Mouse (Mus musculus) layer of hippocampus, adult 2 months (tissue): ENCODE measurements around the gene Chst8. TPM values are rescaled to one million over a fixed set of nuclear protein-coding genes. Genes with fewer than 3 reads are reported as not detected.

ENCODE experiments used
- DNase-seq, 2 experiments: peaks; one replicate each; pipeline ENCODE4 v3.0.0; 2022; ENCODE audit warnings: low spot score in 2 of 2
- H3K27ac ChIP-seq: fragments of 200-600 bp; 2 replicates; pipeline ENCODE4 v1.8.1; 2022
- H3K4me3 ChIP-seq: fragments of 200-600 bp; 2 replicates; pipeline ENCODE4 v1.8.1; 2022; ENCODE audit warnings: mild to moderate bottlenecking
- CTCF ChIP-seq: fragments of 200-600 bp; conservative IDR thresholded peaks from 2 replicates; pipeline ENCODE4 v1.8.1; 2022; ENCODE audit warnings: antibody characterized with exemption, mild to moderate bottlenecking, moderate library complexity
- long read RNA-seq, 2 experiments: library from polyadenylated mRNA; stranded (forward); transcript quantifications; one replicate each; pipeline ENCODE4 v2.0.0; 2021; ENCODE audit warnings: borderline mapping rate in 2 of 2
- total RNA-seq, 2 experiments: library from RNA; stranded (reverse); gene quantifications; 2 replicates each; pipeline ENCODE4 v1.2.3; 2021

Gene Chst8
- total RNA-seq, result 10 to 100 TPM; 25.7 to 39.9 TPM
- long read RNA-seq, experiment 1, transcript Chst8-201 (4 exons, 2,372 nt), result major isoform, 16 of 35 reads
- long read RNA-seq, experiment 1, partial matches to known transcripts, result 3 of 35 reads
- long read RNA-seq, experiment 1, other reads (novel, unspliced or antisense), result 16 of 35 reads
- long read RNA-seq, experiment 2, transcript Chst8-201 (4 exons, 2,372 nt), result major isoform, 14 of 34 reads
- long read RNA-seq, experiment 2, partial matches to known transcripts, result 1 of 34 reads
- long read RNA-seq, experiment 2, other reads (novel, unspliced or antisense), result 19 of 34 reads

DNA sequence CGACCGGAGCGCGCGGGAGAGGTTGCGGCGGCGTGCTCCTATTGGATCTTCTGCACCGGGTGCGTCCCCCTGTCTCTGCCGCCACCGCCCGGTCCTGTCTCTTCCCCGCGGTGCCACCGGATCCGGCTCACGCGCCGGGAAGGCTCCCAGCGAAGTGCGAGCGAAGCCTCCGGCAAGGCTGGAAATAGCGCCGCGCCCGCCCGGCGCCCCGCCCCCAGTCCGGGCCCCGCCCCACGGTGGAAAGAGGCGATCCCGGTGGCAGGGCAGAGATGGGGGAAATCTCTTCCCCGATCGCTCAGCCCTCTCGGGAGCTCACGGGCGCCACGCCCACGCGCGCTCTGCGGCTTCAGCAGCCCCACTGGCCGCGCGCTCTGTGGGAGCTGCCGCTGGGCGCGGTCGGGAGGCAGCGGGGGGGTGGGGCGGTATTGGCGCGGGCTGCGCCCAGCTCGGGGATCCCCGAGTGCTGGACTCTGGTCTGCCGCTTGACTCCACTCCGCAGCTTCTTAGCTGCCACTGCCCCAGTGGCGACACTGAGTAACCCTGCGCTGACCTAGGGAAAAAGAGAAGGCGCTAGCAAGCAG, at the start of gene Chst8:
Gene Chst8 (minus strand): TSS at position 181 of the 581 bp plus-strand sequence.
- peak; percentile 2 for TF ChIP-seq CTCF
- peak within 1 kb of the TSS; percentile 68; the same call in 1 of the 2 replicates for H3K27ac ChIP-seq
- peak within 1 kb of the TSS; percentile 64 for H3K4me3 ChIP-seq
- peak; percentile 67 to 73 for DNase-seq

DNA sequence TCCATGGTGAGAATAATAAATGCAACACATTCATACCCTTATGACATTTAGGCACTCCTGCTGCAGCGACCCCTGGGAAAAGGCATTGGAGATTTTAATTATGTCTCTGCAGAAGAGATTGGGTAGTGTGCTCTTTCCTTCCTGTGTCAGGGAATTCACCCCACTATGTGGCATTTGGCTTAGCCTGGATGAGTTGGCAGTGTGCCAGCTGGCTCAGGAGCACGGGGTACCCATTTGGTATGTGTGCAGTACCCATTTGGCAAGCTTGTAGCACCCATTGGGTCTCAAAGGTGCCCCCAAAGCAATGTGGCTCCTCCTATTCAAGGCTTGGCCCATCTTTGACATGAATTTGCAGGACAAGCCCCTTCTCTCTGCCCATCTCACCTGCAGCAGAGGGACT, 45.8 kb upstream of the Chst8 start:
- no peak for TF ChIP-seq CTCF
- no peak overlapping the region for H3K27ac ChIP-seq
- DNase-seq, result no peak
- no peak overlapping the region for H3K4me3 ChIP-seq

DNA sequence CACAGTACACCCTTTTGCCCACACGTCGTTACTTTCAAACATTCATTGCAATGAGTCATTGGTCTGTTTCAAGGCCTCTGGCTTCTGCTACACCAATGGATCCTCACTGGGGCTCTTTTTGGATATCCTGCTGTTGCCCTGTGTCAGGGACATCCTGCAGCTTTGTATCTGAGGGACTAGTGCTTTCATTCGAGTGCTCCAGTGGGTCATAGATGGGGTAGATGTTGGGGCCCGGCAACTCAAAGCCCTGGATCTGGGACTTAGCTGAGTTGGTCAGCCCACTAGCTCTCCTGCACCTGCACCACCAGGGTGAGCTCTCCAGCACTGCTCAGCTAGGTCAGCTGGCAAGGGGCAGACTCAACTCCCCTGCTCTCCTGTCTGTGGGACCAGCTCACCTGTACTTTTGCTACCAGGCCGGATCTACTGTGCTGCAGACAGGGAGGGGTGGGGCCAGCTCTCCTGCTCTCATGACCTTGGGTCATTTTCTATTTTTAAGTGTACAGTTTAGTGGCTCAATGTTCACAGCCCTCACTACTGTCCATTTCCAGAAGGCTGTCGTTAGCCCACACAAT, 42.4 kb upstream of the Chst8 start:
- TF ChIP-seq CTCF, result no peak
- H3K4me3 ChIP-seq, result no peak overlapping the region
- no peak overlapping the region for H3K27ac ChIP-seq
- no peak for DNase-seq

DNA sequence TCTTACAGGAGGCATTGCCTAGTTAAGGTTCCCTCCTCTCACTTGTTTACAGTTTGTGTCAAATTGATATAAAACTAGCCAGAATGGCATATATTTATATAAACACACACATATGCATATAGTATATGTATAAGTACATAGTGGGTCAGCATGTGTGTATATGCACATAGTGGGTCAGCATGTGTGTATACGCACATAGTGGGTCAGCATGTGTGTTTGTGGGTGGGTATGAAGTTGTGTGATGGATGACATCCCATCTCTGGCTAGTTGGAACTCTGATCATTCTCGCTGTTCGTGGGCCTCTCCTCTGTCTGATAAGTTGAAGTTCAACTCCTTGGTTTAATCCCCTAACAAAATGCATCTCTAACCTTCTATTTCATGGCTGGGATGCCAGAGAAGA, 40.9 kb upstream of the Chst8 start:
- Histone ChIP-seq H3K4me3 (no peak overlapping the region), H3K27ac (no peak overlapping the region)
- TF ChIP-seq CTCF, result no peak
- no peak for DNase-seq

DNA sequence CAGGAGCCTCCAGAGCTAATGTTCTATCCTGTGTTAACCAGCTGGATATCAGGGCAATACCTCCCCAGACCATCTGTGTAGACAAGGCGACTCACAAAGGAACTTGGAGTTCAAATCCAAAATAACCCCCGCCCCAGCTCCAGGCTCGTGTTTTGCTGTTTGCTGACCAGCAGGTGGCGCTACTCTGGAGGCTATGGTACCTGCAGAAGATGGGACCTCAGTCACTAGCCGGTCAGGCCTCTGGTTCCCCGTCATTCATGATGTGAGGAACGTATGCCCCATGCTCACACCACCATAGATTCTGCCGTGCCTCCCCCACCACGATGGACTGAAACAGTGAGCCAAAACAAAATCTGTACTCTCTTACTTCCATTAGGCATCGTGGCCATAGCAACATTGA, 37.1 kb upstream of the Chst8 start:
- DNase-seq, result no peak
- TF ChIP-seq CTCF, result peak; percentile 60
- H3K4me3 ChIP-seq, result no peak overlapping the region
- H3K27ac ChIP-seq, result no peak overlapping the region

DNA sequence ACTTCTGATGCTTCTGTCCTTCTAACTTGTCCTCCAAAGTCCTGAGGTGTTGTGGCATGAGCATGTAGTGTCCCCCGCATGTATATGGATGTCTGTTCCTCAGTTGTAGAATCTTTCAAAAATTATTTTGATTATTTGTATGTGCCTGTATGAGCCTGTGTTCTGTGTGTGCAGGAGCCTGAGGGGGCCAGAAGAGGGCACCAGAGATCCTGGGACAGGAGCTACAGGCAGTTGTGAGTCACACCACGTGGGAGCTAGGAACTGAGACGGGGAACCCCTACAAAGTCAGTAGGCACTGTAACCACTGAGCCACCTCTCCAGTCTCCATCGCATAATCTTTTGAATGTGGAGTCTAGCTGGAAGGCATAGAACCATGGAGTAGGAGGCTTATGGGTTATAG, 36.3 kb upstream of the Chst8 start:
- no peak for DNase-seq
- TF ChIP-seq CTCF, result peak; percentile 32; the same call in 1 of the 2 replicates
- H3K27ac ChIP-seq, result no peak overlapping the region
- no peak overlapping the region for H3K4me3 ChIP-seq

DNA sequence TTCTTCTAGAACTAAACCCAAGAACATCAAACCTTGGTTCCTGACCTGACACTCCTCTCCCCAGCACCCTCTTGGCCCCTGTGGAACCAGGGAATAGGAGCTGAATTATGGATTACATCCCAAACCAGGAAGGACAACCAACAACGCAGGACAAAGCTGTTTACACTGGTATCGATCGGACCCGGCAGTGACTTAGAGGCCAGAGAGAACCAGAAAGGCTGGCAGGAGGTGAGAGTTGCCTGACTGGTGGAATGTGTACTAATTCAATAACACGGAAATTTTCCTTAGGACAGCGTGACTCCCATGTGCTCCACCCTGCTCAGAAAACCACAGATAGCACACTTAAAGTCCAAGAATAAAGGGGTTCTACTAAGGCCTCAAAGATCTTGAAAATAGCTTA, 35.4 kb upstream of the Chst8 start:
- no peak for DNase-seq
- Histone ChIP-seq H3K4me3 (no peak overlapping the region), H3K27ac (no peak overlapping the region)
- no peak for TF ChIP-seq CTCF

DNA sequence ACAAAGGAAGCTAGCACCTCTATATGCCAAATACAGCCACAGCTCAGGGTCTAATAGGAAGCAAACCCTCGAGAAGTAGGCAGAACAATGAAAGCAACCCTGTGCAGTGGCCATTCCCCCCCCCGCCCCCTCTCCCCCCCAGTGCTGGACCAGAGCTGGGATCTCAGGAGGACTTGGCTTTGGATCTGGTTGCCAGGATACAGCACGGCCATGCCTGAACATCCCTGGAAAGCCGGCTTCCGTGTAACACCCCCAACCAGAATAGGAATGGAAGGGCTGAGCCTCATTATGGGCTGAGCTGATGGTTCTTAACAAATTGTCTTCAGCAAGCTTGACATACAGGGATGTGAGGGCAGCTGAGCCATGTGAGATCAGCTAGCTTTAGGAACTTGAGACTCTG, 34.9 kb upstream of the Chst8 start:
- no peak for TF ChIP-seq CTCF
- Histone ChIP-seq H3K27ac (no peak overlapping the region), H3K4me3 (no peak overlapping the region)
- DNase-seq, result no peak

DNA sequence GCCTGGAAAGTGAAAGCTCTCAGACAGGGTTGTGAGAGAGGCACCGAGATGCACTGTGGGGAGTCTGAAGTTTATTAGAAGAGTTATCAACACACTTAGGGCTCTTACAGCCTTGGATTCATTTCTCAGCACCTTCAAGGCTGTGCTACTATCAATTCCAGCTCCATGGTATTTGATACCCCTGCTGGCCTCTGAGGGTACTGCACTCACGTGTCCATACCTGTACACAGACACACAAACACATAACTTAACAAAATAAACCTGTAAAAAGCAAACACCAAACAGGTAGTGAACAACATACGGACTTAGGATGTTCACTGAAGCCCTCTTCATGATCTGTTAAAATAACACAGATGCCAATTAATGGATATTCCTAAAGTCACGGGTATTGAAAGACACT, 26.2 kb upstream of the Chst8 start:
- TF ChIP-seq CTCF, result peak; percentile 67
- no peak overlapping the region for H3K4me3 ChIP-seq
- no peak for DNase-seq
- no peak overlapping the region for H3K27ac ChIP-seq

DNA sequence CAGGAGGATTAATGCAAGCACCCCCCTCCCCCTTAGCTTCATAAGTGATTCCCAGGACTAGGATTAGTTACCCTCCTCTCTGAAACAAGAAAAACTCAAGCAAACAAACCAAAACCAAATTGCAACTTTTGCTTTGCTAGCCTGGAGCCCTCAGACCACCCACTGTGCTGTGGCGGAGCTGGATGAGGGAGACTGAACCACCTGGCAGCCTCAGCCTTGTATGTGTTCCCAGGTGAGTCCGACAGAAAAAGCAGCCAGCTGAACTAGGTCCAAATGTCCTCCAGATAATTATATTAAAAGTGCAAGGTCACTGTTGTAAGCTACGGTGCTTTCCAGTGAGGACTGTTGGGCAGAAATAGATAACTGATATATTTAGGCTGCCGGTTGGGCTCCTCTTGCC, 25.7 kb upstream of the Chst8 start:
- no peak overlapping the region for H3K27ac ChIP-seq
- DNase-seq, result no peak
- no peak for TF ChIP-seq CTCF
- no peak overlapping the region for H3K4me3 ChIP-seq

DNA sequence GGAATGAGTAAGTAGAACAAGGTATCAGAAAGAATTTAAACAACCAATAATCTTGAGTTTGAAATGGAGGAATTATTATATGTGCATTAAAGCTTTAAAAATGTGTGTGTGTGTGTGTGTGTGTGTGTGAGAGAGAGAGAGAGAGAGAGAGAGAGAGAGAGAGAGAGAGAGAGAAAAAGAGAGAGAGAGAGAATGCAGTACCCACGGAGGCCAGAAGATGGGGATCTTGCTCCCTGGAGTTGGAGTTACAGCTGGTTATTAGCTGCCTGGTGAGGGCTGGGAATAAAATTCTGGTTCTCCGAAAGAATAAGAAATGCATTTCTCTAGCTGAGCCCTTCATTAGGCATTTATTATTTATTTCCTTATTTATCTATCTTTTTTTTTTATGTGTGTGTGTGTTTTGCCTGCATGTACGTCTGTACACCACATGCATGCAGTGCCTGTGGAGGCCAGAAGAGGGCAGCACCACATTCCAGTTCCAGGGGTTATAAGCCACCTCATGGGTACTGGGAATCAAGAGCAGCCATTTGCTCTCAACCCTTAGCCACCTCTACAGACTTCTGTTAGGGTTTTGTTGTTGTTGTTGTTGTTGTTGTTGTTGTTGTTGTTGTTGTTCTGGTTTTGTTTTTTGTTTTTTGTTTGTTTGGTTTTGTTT, 13.9 kb upstream of the Chst8 start:
- peak; percentile 61 for TF ChIP-seq CTCF
- DNase-seq, result no peak
- H3K27ac ChIP-seq, result no peak overlapping the region
- no peak overlapping the region for H3K4me3 ChIP-seq

DNA sequence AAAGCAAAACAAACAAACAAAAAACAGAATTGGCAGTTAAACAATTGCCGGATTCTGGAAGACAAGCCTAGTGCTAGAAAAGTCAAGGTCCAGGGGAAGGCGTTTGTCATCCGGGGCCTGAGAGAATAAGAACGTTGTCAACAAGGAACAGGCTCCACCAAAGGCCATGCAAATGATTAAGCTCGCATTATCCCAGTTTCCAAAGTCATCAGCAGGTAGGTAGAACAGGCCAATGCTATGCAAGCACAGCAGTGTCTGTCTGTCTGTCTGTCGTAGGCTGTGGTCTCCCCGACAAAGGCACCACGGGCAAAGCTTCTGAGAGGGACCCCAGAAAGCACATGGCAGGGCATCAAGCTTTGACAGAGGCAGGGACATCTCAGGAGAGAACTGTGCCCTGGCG, 9.1 kb upstream of the Chst8 start:
- no peak for DNase-seq
- Histone ChIP-seq H3K4me3 (no peak overlapping the region), H3K27ac (no peak overlapping the region)
- TF ChIP-seq CTCF, result no peak

DNA sequence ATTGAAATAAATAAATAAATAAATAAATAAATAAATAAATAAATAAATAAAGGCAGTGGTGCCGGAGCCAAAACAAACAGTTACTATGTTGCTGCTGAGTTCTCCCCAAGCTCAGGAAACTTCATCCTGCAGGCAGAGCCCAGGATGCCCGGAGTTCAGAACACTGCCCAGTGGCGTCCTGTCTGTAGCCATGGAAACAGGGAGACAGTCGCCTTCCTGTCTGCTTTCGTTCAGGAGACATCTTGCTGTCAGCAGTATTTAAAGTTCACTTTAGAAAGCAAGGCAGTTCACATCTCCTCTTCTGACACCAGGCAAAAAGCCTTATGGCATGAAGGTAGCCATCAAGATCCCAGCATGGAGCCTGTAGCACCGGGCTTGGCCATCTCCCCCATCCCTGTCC, 8.0 kb upstream of the Chst8 start:
- no peak for DNase-seq
- no peak overlapping the region for H3K27ac ChIP-seq
- TF ChIP-seq CTCF, result no peak
- H3K4me3 ChIP-seq, result no peak overlapping the region
